Mouse (Mus musculus) Patski (cell line): Measurements from ENCODE around the gene Wdr66. TPM values are rescaled to one million over a fixed set of nuclear protein-coding genes. Genes with fewer than 3 reads are reported as not detected.

Experiments used
- ATAC-seq: fragments of 100-300 bp; one replicate; pipeline ENCODE4 v1.8.0; 2021
- CTCF ChIA-PET: fragments of 350-600 bp; sonication (Branson Sonifier 250); formaldehyde crosslinking; loops from one replicate; lab custom pipeline; 2022; ENCODE audit warnings: inconsistent platforms; lab: Charles Lee
- POLR2A ChIA-PET: fragments of 350-600 bp; sonication (Branson Sonifier 250); formaldehyde crosslinking; loops from one replicate; lab custom pipeline; 2022; ENCODE audit warnings: antibody characterized with exemption, inconsistent platforms; lab: Charles Lee
- DNase-seq: peaks from one replicate; pipeline ENCODE4 v3.0.0-alpha.2; 2011; ENCODE audit warnings: low read depth, low spot score
- H3K27me3 ChIP-seq: fragments of 371-371 bp; one replicate; pipeline ENCODE4 v1.5.1; 2021
- CTCF ChIP-seq: fragments of 100-300 bp; IDR thresholded peaks from one replicate; pipeline ENCODE4 v1.5.1; 2021
- in situ Hi-C: fragments of 300-500 bp; cut with MboI; formaldehyde crosslinking; loops from 3 replicates; pipeline ENCODE4 v1.11.1; 2018; ENCODE audit warnings: low pct_unique_long_range_greater_than_20kb, mixed read lengths
- polyA plus RNA-seq: library from polyadenylated mRNA; unstranded; gene quantifications from one replicate; pipeline ENCODE4 v1.2.3, GENCODE M21; 2021

Wdr66 gene
- polyA plus RNA-seq, 1 experiment from 2014 or later: 0.14 TPM

DNA sequence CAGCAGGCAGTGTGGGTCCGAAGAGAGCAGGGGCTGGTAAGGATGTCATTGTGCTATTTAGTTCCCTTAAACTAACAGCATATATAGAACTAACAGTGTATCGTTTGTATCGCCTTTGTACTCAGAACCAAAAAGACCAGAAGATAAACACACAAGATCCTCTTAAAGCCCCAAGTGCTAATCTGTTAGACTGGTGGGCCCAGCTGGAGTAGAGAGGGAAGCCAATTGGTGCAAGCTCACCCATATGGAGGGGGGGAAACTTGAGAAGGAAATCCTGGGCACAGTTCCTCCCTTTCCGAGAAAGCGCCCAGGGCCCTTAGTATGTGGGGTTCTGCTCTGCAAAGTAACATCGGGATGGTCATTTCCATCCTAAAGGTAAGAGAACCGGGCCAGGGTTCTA is 58.3 kb downstream of the Wdr66 start:
- TF ChIP-seq CTCF: no peak
- ChIA-PET POLR2A (no interaction called here), CTCF (no interaction called here)
- DNase-seq: no peak
- ATAC-seq: no peak
- in situ Hi-C loops: no loop called here
- no peaks in the 10 kb centered on the region for H3K27me3 ChIP-seq

- POLR2A ChIA-PET: no interaction called here
- DNase-seq (no peak), ATAC-seq (no peak)
Measured at GRCm38 (mm10) chr5:123313058-123313630, 61.2 kb downstream of the Wdr66 start.

GRCm38 (mm10) chr5:123313851-123314380 is 62.0 kb downstream of the Wdr66 start:
- ATAC-seq (no peak), DNase-seq (no peak)
- TF ChIP-seq CTCF: no peak
- ChIA-PET POLR2A (no interaction called here), CTCF (interaction anchor here (1.6 kb wide), 1 partner anchor 10 kb away, joined by 6 read pairs; no protein-coding TSS in a partner anchor)
- H3K27me3 ChIP-seq: no peaks in the 10 kb centered on the region
- in situ Hi-C loops: no loop called here

More at GRCm38 (mm10) chr5:123313058-123313630, 61.2 kb downstream of the Wdr66 start:
- in situ Hi-C loops: no loop called here
- no peaks in the 10 kb centered on the region for H3K27me3 ChIP-seq
- CTCF ChIA-PET: no interaction called here
- TF ChIP-seq CTCF: no peak

GRCm38 (mm10) chr5:123315219-123315866 is 63.4 kb downstream of the Wdr66 start:
- ChIA-PET CTCF (interaction anchor here (1.6 kb wide), 1 partner anchor 11 kb away, joined by 6 read pairs; no protein-coding TSS in a partner anchor), POLR2A (interaction anchor here (0.6 kb wide), 1 partner anchor 158 kb away, joined by 3 read pairs; no protein-coding TSS in a partner anchor)
- in situ Hi-C loops: no loop called here
- H3K27me3 ChIP-seq: no peaks in the 10 kb centered on the region
- no peak for TF ChIP-seq CTCF
- DNase-seq (no peak), ATAC-seq (no peak)

- POLR2A ChIA-PET: no interaction called here
- no peak for DNase-seq
- no peak for TF ChIP-seq CTCF
- CTCF ChIA-PET: no interaction called here
- ATAC-seq: no peak
- no peaks in the 10 kb centered on the region for H3K27me3 ChIP-seq
- in situ Hi-C loops: no loop called here
Measured at GRCm38 (mm10) chr5:123317992-123318391, 66.1 kb downstream of the Wdr66 start.

- in situ Hi-C loops: no loop called here
- ATAC-seq (no peak), DNase-seq (no peak)
- CTCF ChIA-PET: interaction anchor here (1.3 kb wide), 1 partner anchor 33 kb away, joined by 6 read pairs; no protein-coding TSS in a partner anchor
- POLR2A ChIA-PET: no interaction called here
- no peak for TF ChIP-seq CTCF
- no peaks in the 10 kb centered on the region for H3K27me3 ChIP-seq
Measured at GRCm38 (mm10) chr5:123320136-123320535, 68.2 kb downstream of the Wdr66 start.

DNA sequence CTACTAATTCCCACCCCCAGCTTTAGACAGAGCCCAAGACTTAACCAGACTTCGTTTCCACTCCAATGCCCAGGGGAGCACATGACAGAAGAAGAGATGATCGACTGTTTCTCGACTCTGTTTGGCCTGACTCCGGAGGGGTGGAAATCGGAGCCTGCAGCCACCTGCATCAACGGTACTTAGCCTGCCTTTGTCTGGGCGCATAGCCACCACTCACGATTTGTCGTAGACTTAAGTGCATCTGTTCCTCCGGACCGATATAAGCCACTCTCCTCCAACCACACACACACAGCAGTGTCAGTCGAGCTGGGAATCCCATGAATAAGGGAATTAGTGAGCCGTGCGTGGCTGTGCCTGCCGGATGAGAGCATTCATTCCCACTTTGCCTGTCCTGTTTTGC is 72.3 kb downstream of the Wdr66 start:
- no peaks in the 10 kb centered on the region for H3K27me3 ChIP-seq
- CTCF ChIA-PET: no interaction called here
- in situ Hi-C loops: no loop called here
- ATAC-seq: no peak
- DNase-seq: no peak
- POLR2A ChIA-PET: interaction anchor here (1.0 kb wide), 1 partner anchor 17 kb away, joined by 3 read pairs; no protein-coding TSS in a partner anchor
- TF ChIP-seq CTCF: no peak

GRCm38 (mm10) chr5:123326006-123326750 is 74.3 kb downstream of the Wdr66 start:
- TF ChIP-seq CTCF: no peak
- ATAC-seq: peak; percentile 40
- POLR2A ChIA-PET: interaction anchor here (0.7 to 1.5 kb wide), 2 partner anchors 18 to 705 kb away, joined by 3 to 6 read pairs; no protein-coding TSS in a partner anchor
- in situ Hi-C loops: no loop called here
- DNase-seq: peak; percentile 75
- H3K27me3 ChIP-seq: no peaks in the 10 kb centered on the region
- CTCF ChIA-PET: interaction anchor here (1.2 to 1.5 kb wide), 2 partner anchors 14 to 36 kb away, joined by 3 to 4 read pairs; no protein-coding TSS in a partner anchor

DNA sequence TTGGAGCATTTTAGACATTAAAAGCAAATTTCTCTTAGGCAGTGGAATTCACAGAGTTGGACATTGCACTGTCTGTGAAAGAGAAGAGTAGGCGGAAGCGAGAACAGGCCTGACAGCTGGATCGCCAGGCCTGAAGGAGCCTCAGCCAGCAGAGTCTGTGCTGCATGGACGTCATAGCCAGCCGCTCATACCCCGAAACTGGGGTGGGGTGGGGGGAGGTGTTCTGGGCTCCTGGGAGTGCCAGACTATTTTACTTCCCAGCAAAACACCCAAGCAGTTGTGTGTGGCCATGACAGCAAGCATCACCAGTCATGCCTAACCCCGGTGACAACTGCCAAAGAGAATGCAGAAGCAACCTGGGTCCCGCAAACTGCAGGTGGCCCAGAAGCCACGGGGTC is 74.8 kb downstream of the Wdr66 start:
- POLR2A ChIA-PET: interaction anchor here (0.7 to 1.5 kb wide), 2 partner anchors 18 to 706 kb away, joined by 3 to 6 read pairs; no protein-coding TSS in a partner anchor
- ATAC-seq (no peak), DNase-seq (peak; percentile 47)
- CTCF ChIA-PET: interaction anchor here (1.2 to 1.5 kb wide), 2 partner anchors 14 to 37 kb away, joined by 3 to 4 read pairs; no protein-coding TSS in a partner anchor
- H3K27me3 ChIP-seq: no peaks in the 10 kb centered on the region
- in situ Hi-C loops: no loop called here
- no peak for TF ChIP-seq CTCF

DNA sequence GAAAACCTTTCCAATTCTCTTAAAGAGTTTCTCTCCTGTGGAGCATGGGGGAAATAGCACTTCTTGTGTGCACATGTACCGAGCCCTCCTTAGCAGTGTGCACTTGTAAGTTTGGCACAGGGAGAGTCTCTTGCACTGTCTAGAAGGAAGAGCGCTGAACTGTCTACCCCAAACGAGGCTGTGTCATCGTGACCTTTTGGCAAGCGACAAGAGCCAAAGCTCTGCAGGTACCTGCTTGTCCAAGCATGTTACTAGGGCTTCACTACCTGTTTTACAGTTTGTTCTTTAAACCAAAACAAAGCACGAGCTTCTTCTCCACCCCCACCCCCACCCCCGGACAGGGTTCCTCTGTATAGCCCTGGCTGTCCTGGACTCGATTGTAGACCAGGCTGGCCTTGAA is 75.8 kb downstream of the Wdr66 start:
- no peak for TF ChIP-seq CTCF
- no peak for DNase-seq
- POLR2A ChIA-PET: no interaction called here
- CTCF ChIA-PET: interaction anchor here (0.8 to 1.5 kb wide), 3 partner anchors 10 to 50 kb away, joined by 3 to 5 read pairs (median 3); no protein-coding TSS in a partner anchor
- in situ Hi-C loops: no loop called here
- no peak for ATAC-seq
- no peaks in the 10 kb centered on the region for H3K27me3 ChIP-seq
